Mouse (Mus musculus) intestine, embryonic 15.5 days (tissue): ENCODE results near the gene Sdk1. TPM values are rescaled to one million over a fixed set of nuclear protein-coding genes. Genes with fewer than 3 reads are reported as not detected.

Experiments used
- ATAC-seq: fragments of 200-750 bp; cut with Nextera tagmentation; 2 replicates; pipeline ENCODE4 v1.8.0; 2017; ENCODE audit warnings: moderate TSS enrichment, moderate library complexity
- H3K27ac ChIP-seq: fragments of 300-500 bp; sonication (generic); 2 replicates; pipeline ENCODE4 v1.5.1; 2015; ENCODE audit warnings: mild to moderate bottlenecking, inconsistent platforms
- H3K27me3 ChIP-seq: fragments of 300-500 bp; sonication (generic); replicated peaks from 2 replicates; pipeline ENCODE4 v1.6.1; 2015; ENCODE audit warnings: inconsistent platforms
- H3K36me3 ChIP-seq: fragments of 300-500 bp; sonication (generic); 2 replicates; pipeline ENCODE4 v1.6.1; 2015; ENCODE audit warnings: inconsistent platforms
- H3K4me1 ChIP-seq: fragments of 300-500 bp; sonication (generic); replicated peaks from 2 replicates; pipeline ENCODE4 v1.6.1; 2015; ENCODE audit warnings: inconsistent platforms
- H3K4me2 ChIP-seq: fragments of 300-500 bp; sonication (generic); replicated peaks from 2 replicates; pipeline ENCODE4 v1.6.1; 2015; ENCODE audit warnings: mild to moderate bottlenecking, inconsistent platforms
- H3K4me3 ChIP-seq: fragments of 300-500 bp; sonication (generic); replicated peaks from 2 replicates; pipeline ENCODE4 v1.5.1; 2015; ENCODE audit warnings: inconsistent platforms
- H3K9ac ChIP-seq: fragments of 300-500 bp; sonication (generic); 2 replicates; pipeline ENCODE4 v1.6.1; 2015; ENCODE audit warnings: inconsistent platforms
- H3K9me3 ChIP-seq: fragments of 300-500 bp; sonication (generic); 2 replicates; pipeline ENCODE4 v1.6.1; 2016; ENCODE audit warnings: inconsistent platforms
- WGBS: fragments of 180-500 bp; shearing (Covaris S2); methylation state at CpG from one replicate; pipeline ENCODE4 v1.1.7; 2015; 5-methylcytosine and 5-hydroxymethylcytosine counted together
- polyA plus RNA-seq: library from polyadenylated mRNA; unstranded; fragments of >200 nt; fragmentation: Nextera tagmentation; extraction: Ambion mirVana; gene quantifications from 2 replicates; pipeline ENCODE4 v1.2.1, GENCODE M21; 2015

Sdk1 gene
- polyA plus RNA-seq, 1 experiment from 2014 or later: 2.5 TPM

DNA sequence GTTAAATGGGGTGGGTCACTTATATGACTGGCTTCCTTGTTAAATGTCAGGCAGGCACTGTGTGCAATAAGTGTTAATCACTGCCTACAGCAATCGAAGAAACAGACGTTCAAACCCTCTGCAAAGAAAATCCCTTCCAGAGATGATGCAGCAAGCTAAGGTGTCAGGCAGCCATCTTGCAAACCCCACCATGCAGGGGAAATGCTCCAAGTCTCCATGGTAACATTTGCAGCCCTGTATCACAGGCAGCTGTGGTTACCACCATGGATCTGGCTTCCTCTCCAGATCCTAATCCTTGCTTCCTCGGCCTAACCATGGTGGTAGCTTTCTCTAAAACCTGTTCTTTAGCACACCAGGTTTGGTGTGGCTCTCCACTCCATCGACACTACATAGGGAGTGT lies 507.5 kb downstream of the Sdk1 start:
- Histone ChIP-seq H3K27me3 (no peaks in the 10 kb centered on the region), H3K9me3 (no peaks in the 10 kb centered on the region), H3K36me3 (no peaks in the 10 kb centered on the region), H3K4me3 (no peak overlapping the region), H3K27ac (no peak overlapping the region), H3K9ac (no peak overlapping the region), H3K4me1 (no peaks in the 10 kb centered on the region), H3K4me2 (no peak overlapping the region)
- no peak for ATAC-seq
- 74% methylated on average over 4 of the region's 4 CpGs for WGBS

GRCm38 (mm10) chr5:141754278-141754677 lies 513.0 kb downstream of the Sdk1 start:
- no peak for ATAC-seq
- H3K4me1 ChIP-seq: peaks cover 7% of the 10 kb centered on the region
- WGBS: 32% methylated on average over 7 of the region's 7 CpGs

GRCm38 (mm10) chr5:141758885-141759284 lies 517.6 kb downstream of the Sdk1 start:
- Histone ChIP-seq H3K27me3 (no peaks in the 10 kb centered on the region), H3K27ac (no peak overlapping the region), H3K36me3 (no peaks in the 10 kb centered on the region), H3K9ac (no peak overlapping the region), H3K9me3 (no peaks in the 10 kb centered on the region), H3K4me2 (no peak overlapping the region), H3K4me1 (peaks cover 7% of the 10 kb centered on the region), H3K4me3 (no peak overlapping the region)
- 24% methylated on average over 8 of the region's 8 CpGs for WGBS
- ATAC-seq: 0 out of 2 replicates have a peak, but pooled peaks have one; percentile 28

More at GRCm38 (mm10) chr5:141754278-141754677, 513.0 kb downstream of the Sdk1 start:
- Histone ChIP-seq H3K36me3 (no peaks in the 10 kb centered on the region), H3K4me2 (no peak overlapping the region), H3K9me3 (no peaks in the 10 kb centered on the region), H3K4me3 (no peak overlapping the region), H3K27ac (no peak overlapping the region), H3K27me3 (no peaks in the 10 kb centered on the region), H3K9ac (no peak overlapping the region)

DNA sequence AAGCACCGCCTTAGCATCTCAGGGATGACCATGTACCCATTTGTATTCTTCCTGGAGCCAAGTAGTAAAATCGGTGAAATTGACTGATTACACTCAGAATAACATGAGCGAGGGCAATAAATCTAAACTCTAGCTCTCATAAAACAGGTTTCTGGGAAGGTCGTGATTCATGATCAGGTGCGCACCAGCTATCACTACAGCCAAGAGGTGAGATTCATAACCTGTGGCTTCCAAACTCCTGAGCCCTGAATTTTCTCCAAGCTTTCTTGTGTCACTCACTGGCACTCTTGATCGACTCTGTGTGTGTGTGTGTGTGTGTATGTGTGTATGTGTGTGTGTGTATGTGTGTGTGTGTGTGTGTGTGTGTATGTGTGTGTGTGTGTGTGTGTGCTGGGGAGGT lies 522.8 kb downstream of the Sdk1 start:
- H3K36me3 ChIP-seq: no peaks in the 10 kb centered on the region
- H3K4me3 ChIP-seq: no peak overlapping the region
- 0 out of 2 replicates have a peak, but pooled peaks cover 6% of the 10 kb centered on the region for H3K4me1 ChIP-seq
- whole genome bisulfite sequencing: 63% methylated on average over 6 of the region's 6 CpGs
- no peak overlapping the region for H3K9ac ChIP-seq
- no peaks in the 10 kb centered on the region for H3K27me3 ChIP-seq
- ATAC-seq: peak; percentile 51; the same call in 1 of the 2 replicates
- H3K9me3 ChIP-seq: no peaks in the 10 kb centered on the region
- H3K4me2 ChIP-seq: no peak overlapping the region
- H3K27ac ChIP-seq: no peak overlapping the region

DNA sequence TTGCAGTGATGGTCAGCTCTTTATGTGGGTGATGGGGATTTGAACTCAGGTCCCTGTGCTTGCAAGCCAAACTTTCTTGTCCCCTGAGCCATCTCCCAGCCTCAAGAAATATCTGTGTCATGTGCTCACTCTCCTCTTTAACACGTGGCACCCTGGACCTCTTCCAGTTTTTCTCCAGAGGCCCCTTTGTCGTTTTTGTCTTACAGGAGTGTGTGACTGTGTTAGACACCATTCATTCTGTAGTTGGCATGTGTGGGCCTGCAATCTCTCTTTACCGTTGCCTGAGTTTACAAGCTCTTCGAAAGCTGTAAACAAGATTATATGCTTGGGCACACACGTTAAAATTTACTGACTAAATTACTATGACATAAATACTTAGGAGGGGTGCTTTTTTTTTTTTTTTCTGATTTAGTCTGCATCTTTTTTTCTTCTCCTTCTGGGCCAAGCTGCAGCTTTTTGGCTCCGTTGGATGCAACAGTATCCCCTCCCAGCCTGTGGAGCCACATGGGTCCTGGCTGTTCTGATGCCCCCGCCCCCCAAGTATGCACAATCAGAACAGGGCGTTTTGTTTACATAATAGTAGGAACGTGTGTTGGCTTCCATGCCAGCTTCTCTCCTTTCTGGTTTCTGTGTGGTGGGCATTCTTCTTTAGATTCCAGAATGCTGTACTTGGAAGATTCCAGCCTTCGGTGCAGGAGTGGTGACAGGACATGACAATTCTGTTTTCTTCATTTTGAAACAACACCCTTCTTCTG lies 527.6 kb downstream of the Sdk1 start:
- no peak for ATAC-seq
- H3K4me2 ChIP-seq: no peak overlapping the region
- no peak overlapping the region for H3K27ac ChIP-seq
- 48% methylated on average over 10 of the region's 10 CpGs for WGBS
- H3K4me3 ChIP-seq: no peak overlapping the region
- H3K27me3 ChIP-seq: no peaks in the 10 kb centered on the region
- 0 out of 2 replicates have a peak, but pooled peaks cover 6% of the 10 kb centered on the region for H3K4me1 ChIP-seq
- H3K36me3 ChIP-seq: no peaks in the 10 kb centered on the region
- no peak overlapping the region for H3K9ac ChIP-seq
- no peaks in the 10 kb centered on the region for H3K9me3 ChIP-seq

GRCm38 (mm10) chr5:141771516-141771915 lies 530.2 kb downstream of the Sdk1 start:
- Histone ChIP-seq H3K36me3 (no peaks in the 10 kb centered on the region), H3K27me3 (no peaks in the 10 kb centered on the region), H3K27ac (no peak overlapping the region), H3K4me3 (no peak overlapping the region), H3K4me1 (0 out of 2 replicates have a peak, but pooled peaks cover 3% of the 10 kb centered on the region), H3K9me3 (no peaks in the 10 kb centered on the region), H3K4me2 (no peak overlapping the region), H3K9ac (no peak overlapping the region)
- no peak for ATAC-seq
- 83% methylated on average over 3 of the region's 3 CpGs for WGBS

GRCm38 (mm10) chr5:141778231-141778630 lies 536.9 kb downstream of the Sdk1 start:
- 85% methylated on average over 4 of the region's 4 CpGs for WGBS
- Histone ChIP-seq H3K27ac (no peak overlapping the region), H3K9ac (no peak overlapping the region), H3K36me3 (no peaks in the 10 kb centered on the region), H3K27me3 (no peaks in the 10 kb centered on the region), H3K9me3 (no peaks in the 10 kb centered on the region), H3K4me2 (no peak overlapping the region), H3K4me1 (no peaks in the 10 kb centered on the region), H3K4me3 (no peak overlapping the region)
- ATAC-seq: no peak

DNA sequence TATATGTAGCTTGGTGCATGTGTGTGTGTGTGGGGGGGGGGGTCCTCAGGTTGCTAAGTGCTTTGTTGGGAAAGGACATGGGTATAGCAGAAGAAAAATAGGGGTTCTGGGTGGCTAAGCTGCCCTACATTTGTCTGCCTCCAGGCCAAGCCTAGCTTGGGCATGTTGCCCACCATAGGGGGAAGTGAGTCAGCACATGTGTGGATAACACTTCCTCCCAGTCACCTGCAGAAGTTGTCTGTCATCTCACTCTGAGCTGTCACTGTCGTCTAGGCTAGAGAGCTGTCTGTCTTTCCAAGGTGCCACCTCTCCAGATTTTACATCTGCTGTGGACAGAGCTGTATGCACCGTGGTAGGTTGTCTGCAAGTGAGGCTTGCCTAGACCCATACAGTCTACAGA lies 539.9 kb downstream of the Sdk1 start:
- no peaks in the 10 kb centered on the region for H3K27me3 ChIP-seq
- H3K4me2 ChIP-seq: no peak overlapping the region
- H3K9me3 ChIP-seq: no peaks in the 10 kb centered on the region
- no peaks in the 10 kb centered on the region for H3K4me1 ChIP-seq
- H3K36me3 ChIP-seq: no peaks in the 10 kb centered on the region
- ATAC-seq: no peak
- H3K9ac ChIP-seq: no peak overlapping the region
- no peak overlapping the region for H3K4me3 ChIP-seq
- 86% methylated on average over 2 of the region's 2 CpGs for WGBS
- no peak overlapping the region for H3K27ac ChIP-seq

DNA sequence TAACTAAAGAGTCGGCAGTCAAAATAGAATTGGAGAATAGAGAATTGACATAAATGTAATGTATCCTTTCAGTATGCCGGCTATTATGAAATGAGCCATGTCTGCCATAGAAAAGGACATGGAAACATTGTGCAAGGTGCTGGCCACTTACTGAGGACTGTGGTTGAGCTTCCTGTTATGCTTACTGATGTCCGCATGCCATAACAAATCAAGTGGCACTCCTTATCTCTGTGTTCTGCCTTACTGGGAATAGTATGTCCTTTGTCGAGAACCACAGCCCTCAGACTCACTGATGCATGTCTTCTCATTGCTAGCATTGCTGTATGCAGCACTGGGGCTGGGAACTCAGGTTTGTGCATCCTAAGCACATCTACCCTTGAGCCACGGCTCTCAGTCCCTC lies 541.0 kb downstream of the Sdk1 start:
- 89% methylated on average over 5 of the region's 5 CpGs for WGBS
- H3K4me2 ChIP-seq: no peak overlapping the region

DNA sequence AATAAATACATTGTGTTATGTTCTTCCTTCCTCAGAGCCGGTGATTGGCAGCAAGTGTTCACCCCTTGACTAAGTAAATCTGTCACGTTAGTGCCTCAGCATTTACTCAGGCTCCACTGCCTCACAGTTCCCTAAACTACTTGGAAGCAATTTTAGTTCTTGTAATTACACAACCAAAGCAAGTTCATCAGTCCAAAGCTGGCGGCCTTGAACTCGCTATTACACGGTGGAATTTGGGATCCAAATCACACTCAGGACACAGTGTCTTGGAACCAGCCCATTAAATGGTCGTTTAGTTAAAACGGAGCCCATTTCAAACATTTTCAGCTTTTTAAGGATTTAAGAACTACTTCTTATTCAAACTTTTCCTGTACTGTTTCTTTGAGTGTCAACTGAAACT lies 542.2 kb downstream of the Sdk1 start:
- Histone ChIP-seq H3K27ac (no peak overlapping the region), H3K9me3 (no peaks in the 10 kb centered on the region), H3K4me2 (no peak overlapping the region), H3K27me3 (no peaks in the 10 kb centered on the region), H3K9ac (no peak overlapping the region), H3K4me1 (no peaks in the 10 kb centered on the region), H3K36me3 (no peaks in the 10 kb centered on the region), H3K4me3 (no peak overlapping the region)
- WGBS: 90% methylated on average over 7 of the region's 7 CpGs
- no peak for ATAC-seq

More for the DNA sequence above, 541.0 kb downstream of the Sdk1 start:
- Histone ChIP-seq H3K27me3 (no peaks in the 10 kb centered on the region), H3K9me3 (no peaks in the 10 kb centered on the region), H3K9ac (no peak overlapping the region), H3K27ac (no peak overlapping the region), H3K36me3 (no peaks in the 10 kb centered on the region), H3K4me1 (no peaks in the 10 kb centered on the region), H3K4me3 (no peak overlapping the region)
- ATAC-seq: no peak

GRCm38 (mm10) chr5:141793926-141794325 lies 552.6 kb downstream of the Sdk1 start:
- H3K4me1 ChIP-seq: no peaks in the 10 kb centered on the region
- 91% methylated on average over 4 of the region's 4 CpGs for WGBS
- ATAC-seq: no peak
- H3K27ac ChIP-seq: no peak overlapping the region
- H3K4me2 ChIP-seq: no peak overlapping the region
- H3K9me3 ChIP-seq: no peaks in the 10 kb centered on the region
- no peaks in the 10 kb centered on the region for H3K36me3 ChIP-seq
- H3K4me3 ChIP-seq: no peak overlapping the region
- no peaks in the 10 kb centered on the region for H3K27me3 ChIP-seq
- no peak overlapping the region for H3K9ac ChIP-seq

- Histone ChIP-seq H3K4me1 (no peaks in the 10 kb centered on the region), H3K27ac (no peak overlapping the region), H3K9ac (no peak overlapping the region), H3K27me3 (no peaks in the 10 kb centered on the region), H3K9me3 (no peaks in the 10 kb centered on the region), H3K4me2 (no peak overlapping the region), H3K36me3 (no peaks in the 10 kb centered on the region), H3K4me3 (no peak overlapping the region)
- no peak for ATAC-seq
- 44% methylated on average over 10 of the region's 10 CpGs for WGBS
Observed at GRCm38 (mm10) chr5:141823823-141824330, 582.6 kb downstream of the Sdk1 start.
